Mouse (Mus musculus) gastrocnemius, postnatal 14 days (tissue): ENCODE results near the gene Tomm40l. TPM values are rescaled to one million over a fixed set of nuclear protein-coding genes. Genes with fewer than 3 reads are reported as not detected.

Source experiments
- DNase-seq: peaks from one replicate; pipeline ENCODE4 v3.0.0; 2021; ENCODE audit warnings: mixed read lengths
- intact Hi-C: fragments of 180-260 bp; cut with DNase I; formaldehyde crosslinking; loops from one replicate; pipeline ENCODE4 v1.15.1; 2025; ENCODE audit warnings: low total_unique reads
- total RNA-seq, 2 experiments: library from RNA; stranded (reverse); gene quantifications; 2 replicates each; pipeline ENCODE4 v1.2.3; 2021

Tomm40l gene
- total RNA-seq, 2 experiments from 2014 or later: 44.3 to 46.7 TPM

- intact Hi-C loops: no loop called here
- DNase-seq: no peak
Measured at GRCm38 (mm10) chr1:171172779-171173178, 49.5 kb downstream of the Tomm40l start.

GRCm38 (mm10) chr1:171171138-171171537 is 51.2 kb downstream of the Tomm40l start:
- no peak for DNase-seq
- intact Hi-C loops: no loop called here

GRCm38 (mm10) chr1:171169913-171170312 is 52.4 kb downstream of the Tomm40l start:
- intact Hi-C loops: no loop called here
- no peak for DNase-seq

GRCm38 (mm10) chr1:171168906-171169305 is 53.4 kb downstream of the Tomm40l start:
- no peak for DNase-seq
- intact Hi-C loops: no loop called here

Other genes with a start within 250 kb of the Tomm40l start
- gene Fcgr2b, start 246.0 kb downstream of the Tomm40l start, total RNA-seq: 1 to 10 TPM; 3.0 to 3.4 TPM
- not detected for gene Fcgr4, start 203.6 kb downstream of the Tomm40l start, total RNA-seq
- 1 to 10 TPM; 7.0 to 7.4 TPM for gene Fcgr3, start 157.6 kb downstream of the Tomm40l start, total RNA-seq
- under 1 TPM; 0.72 to 0.73 TPM for gene Cfap126, start 108.6 kb downstream of the Tomm40l start, total RNA-seq
- 100 to 1,000 TPM; 692 to 793 TPM for gene Sdhc, start 71.9 kb downstream of the Tomm40l start, total RNA-seq
- 100 to 1,000 TPM; 117 to 734 TPM for gene Mpz, start 71.8 kb downstream of the Tomm40l start, total RNA-seq
- 10 to 100 TPM; 12.3 to 17.1 TPM for gene Pcp4l1, start 26.2 kb downstream of the Tomm40l start, total RNA-seq
- not detected for gene Nr1i3, start 8.5 kb downstream of the Tomm40l start, total RNA-seq
- gene Apoa2, start 2.5 kb upstream of the Tomm40l start, total RNA-seq: not detected
- gene Fcer1g, start 11.9 kb upstream of the Tomm40l start, total RNA-seq: 1 to 10 TPM; 6.3 to 7.1 TPM
- 1 to 10 TPM; 2.4 to 3.1 TPM for gene Adamts4, start 27.9 kb upstream of the Tomm40l start, total RNA-seq
- gene Ndufs2, start 28.9 kb upstream of the Tomm40l start, total RNA-seq: 100 to 1,000 TPM; 580 to 737 TPM
- 1 to 10 TPM; 5.9 to 9.4 TPM for gene B4galt3, start 47.8 kb upstream of the Tomm40l start, total RNA-seq
- gene Ppox, start 58.7 kb upstream of the Tomm40l start, total RNA-seq: 10 to 100 TPM in 1 of 2 experiments, 1 to 10 TPM in 1; 9.6 to 11.8 TPM
- 10 to 100 TPM; 13.1 to 13.7 TPM for gene Usp21, start 65.5 kb upstream of the Tomm40l start, total RNA-seq
- 10 to 100 TPM; 84.3 to 87.2 TPM for gene Ufc1, start 72.5 kb upstream of the Tomm40l start, total RNA-seq
- 10 to 100 TPM; 26.3 to 27.7 TPM for gene Dedd, start 106.6 kb upstream of the Tomm40l start, total RNA-seq
- 10 to 100 TPM; 19.3 to 25.3 TPM for gene Nit1, start 123.1 kb upstream of the Tomm40l start, total RNA-seq
- gene Pfdn2, start 123.2 kb upstream of the Tomm40l start, total RNA-seq: 10 to 100 TPM; 86.7 to 93.6 TPM
- gene Klhdc9, start 138.3 kb upstream of the Tomm40l start, total RNA-seq: under 1 TPM; 0.20 to 0.27 TPM
- gene Nectin4, start 147.6 kb upstream of the Tomm40l start, total RNA-seq: not detected
- 1 to 10 TPM in 1 of 2 experiments, under 1 TPM in 1; 0.97 to 1.2 TPM for gene Arhgap30, start 166.4 kb upstream of the Tomm40l start, total RNA-seq
- 10 to 100 TPM; 25.8 to 27.0 TPM for gene Usf1, start 188.8 kb upstream of the Tomm40l start, total RNA-seq
- under 1 TPM; 0.78 to 0.98 TPM for gene Tstd1, start 196.4 kb upstream of the Tomm40l start, total RNA-seq
- gene F11r, start 215.0 kb upstream of the Tomm40l start, total RNA-seq: 10 to 100 TPM; 10.8 to 12.6 TPM